Mouse (Mus musculus) left cerebral cortex, postnatal 36 days (tissue): Measurements from ENCODE around the gene Trp53rkb. TPM values are rescaled to one million over a fixed set of nuclear protein-coding genes. Genes with fewer than 3 reads are reported as not detected.
A peak's percentile ranks its signal among the peaks of the same experiment; 100 is the strongest.
"Not testable (repeated sequence)": the region's sequence is repeated elsewhere in the genome, so short reads cannot be mapped to it uniquely, and the experiment has no call there.

Experiments used
- DNase-seq, 2 experiments: peaks; one replicate each; pipeline ENCODE4 v3.0.0; 2021 to 2022; ENCODE audit warnings: low spot score in 2 of 2, mixed read lengths in 1 of 2
- intact Hi-C: fragments of 180-260 bp; cut with DNase I; formaldehyde crosslinking; loops from one replicate; pipeline ENCODE4 v1.15.1; 2025
- total RNA-seq, 2 experiments: library from RNA; stranded (reverse); gene quantifications; 2 replicates each; pipeline ENCODE4 v1.2.3; 2021

The Trp53rkb gene
- total RNA-seq = 1 to 10 TPM; 5.7 to 6.5 TPM

DNA sequence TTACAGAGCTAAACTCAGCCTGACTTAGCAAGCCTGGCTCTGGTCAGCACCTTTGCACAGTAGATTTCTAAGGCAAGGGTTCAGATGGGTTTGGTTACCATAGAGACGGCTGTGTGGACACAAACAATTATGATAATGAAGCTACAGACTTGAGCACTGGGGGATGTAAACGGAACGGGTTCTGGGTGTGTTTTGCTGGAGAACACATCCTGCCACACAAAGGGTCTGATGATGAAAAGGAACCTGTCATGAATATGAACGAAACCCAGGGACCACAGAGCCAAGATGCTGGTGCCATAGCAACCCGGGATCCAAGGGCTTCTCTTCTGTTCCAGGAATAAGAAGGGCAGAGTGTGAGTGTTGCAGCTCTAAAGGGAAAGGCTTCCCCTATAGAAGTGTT lies at the start of gene Trp53rkb:
Gene Trp53rkb, plus strand, starts transcription at position 177 of the 400 bp plus-strand sequence.
- intact Hi-C loops = loop anchor here (2.0 kb wide), 1 partner anchor 1300 kb away; the partner anchor contains the start of gene Trp53rka
- peak in 1 of 2 experiments; percentile 35 for DNase-seq

GRCm38 (mm10) chr2:166743504-166743903 lies 48.8 kb upstream of the Trp53rkb start:
- intact Hi-C loops = no loop called here
- DNase-seq = no peak

DNA sequence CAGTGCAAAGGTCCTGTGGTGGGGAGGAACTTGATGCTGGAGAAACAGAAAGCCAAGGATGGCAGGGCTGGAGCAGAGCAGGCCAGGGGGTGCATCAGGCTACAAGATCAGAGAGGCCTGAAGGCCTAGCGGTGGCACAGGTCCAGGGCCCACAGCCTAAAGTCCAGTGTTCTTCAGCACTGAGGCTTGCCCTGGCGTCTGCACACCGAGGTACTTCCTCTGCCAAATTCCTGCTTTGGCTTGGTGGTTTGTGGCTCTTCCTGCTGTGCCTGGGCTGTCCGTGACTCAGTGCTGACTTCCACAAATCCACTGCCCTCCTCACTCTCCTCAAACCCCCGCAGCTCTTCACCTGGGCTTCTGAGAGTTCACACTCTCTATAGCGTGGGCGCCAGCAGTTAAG lies 47.9 kb upstream of the Trp53rkb start:
- DNase-seq = no peak
- intact Hi-C loops = no loop called here

DNA sequence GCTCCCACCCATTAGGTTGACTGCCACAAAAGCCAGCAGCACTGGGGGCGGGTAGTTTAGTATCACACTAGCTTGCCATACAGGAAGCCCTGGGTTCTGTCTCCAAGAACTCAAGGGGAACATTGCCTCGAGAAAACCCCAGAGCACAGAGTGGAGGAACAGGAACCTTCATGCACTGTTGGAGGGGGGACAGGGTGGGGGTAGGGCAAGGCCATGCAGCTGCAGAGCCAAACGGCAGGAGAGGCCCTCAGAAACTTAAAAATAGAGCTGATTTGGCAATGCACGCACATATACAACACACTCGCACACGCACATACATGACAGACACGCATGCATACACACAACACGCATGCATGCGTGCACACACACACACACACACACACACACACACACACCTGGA lies 46.5 kb upstream of the Trp53rkb start:
- intact Hi-C loops = no loop called here
- DNase-seq = no peak

- DNase-seq, intact Hi-C loops: not testable (repeated sequence)
These were observed 45.9 kb upstream of the Trp53rkb start for GRCm38 (mm10) chr2:166746261-166746913.

DNA sequence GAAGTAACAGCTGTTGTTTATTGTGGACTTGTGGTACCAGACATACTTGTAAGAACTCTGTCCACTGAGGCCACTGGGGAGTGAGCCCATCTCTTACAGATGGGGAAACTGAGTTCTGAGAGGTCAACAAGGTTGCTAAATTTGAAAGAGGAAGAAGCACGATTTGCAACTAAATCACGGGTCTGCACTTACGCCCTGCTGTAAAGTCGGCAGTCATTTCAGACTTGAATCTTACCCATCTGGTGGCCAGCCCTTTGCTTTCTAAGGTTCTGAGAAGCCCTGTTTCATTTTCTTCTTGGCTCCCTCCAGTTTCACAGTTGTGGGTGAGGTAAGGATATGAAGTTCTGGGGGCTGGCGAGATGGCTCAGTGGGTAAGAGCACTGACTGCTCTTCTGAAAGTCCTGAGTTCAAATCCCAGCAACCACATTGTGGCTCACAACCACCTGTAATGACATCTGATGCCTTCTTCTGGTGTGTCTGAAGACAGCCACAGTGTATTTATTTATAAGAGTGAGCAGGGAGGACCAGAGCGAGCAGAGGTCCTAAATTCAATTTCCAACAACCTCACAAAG lies 41.6 kb upstream of the Trp53rkb start:
- intact Hi-C loops = no loop called here
- no peak for DNase-seq

DNA sequence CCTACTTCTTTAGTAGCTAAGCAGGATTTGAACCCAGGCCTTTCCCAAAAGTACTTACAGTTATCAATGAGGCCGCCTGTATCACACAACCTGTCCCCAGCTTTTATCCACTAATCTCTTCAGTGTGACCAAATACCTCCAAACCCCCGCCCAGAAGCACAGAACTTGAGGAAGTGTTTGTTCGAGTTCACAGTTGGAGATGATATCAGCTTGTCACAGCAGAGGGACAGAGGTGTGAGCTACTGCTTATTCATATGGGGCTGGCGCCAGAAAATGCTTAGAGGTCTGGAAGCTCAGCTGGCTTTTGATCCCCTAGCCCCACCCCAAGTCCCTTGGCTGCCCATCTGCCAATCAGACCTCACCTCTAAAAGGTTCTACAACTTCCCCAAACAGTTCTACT lies 38.1 kb upstream of the Trp53rkb start:
- intact Hi-C loops = no loop called here
- DNase-seq = no peak

DNA sequence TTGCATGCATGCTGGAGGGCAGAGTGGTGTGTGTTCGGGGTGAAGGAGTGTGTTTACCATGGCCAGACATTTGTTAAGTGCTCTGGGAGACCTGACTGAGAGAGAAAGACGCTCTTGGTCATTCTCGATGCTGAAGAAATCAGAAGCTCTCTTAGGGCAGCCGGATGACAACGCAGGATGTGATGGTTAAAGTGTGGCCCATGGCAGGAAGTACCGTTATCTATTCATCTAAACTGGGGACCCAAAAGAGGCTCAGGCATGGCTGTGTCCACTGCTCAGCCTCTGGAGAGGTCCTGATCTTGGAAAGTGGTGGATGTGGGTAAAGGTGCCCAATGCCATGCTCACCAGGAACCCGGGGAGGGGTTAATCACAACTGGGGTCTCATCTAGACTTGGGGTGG lies 37.6 kb upstream of the Trp53rkb start:
- DNase-seq = no peak
- intact Hi-C loops = no loop called here

DNA sequence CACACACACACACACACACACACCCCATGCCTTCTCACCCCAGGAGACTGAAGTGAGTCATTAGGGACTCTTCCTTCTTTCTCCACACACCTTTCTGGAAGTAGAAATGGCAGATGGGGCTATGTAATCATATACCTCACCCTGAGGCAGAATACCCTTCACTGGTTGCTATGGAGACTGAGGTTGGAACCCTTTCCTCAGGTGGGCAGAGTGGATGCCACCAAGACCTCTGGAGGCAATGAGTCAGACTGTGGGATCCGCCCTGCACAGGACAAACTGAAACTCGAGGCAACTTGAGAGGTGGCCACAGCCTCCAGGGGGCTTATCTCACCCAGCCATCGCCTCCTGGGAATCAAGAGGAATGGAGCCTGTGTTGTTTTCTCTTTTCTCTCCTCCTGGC lies 34.4 kb upstream of the Trp53rkb start:
- no peak for DNase-seq
- intact Hi-C loops = no loop called here

DNA sequence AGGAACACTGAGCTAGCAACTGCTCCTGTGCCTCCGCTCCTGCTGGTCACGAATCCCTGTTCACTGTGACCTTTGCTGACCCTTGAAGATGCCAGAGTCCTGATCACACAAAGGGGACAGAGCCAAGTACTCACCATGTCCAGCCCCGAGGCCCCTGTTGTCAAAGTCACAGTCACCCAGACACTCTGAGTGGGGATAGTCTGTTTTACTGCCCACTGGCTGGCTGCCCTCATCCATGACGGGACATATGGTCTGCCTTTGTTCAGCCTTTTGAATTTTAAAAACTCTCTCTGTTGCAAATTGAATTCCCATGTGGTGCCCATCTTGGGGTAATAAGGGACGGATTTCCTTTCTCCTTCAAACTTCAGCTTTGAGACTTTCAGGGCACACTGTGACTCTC lies 28.3 kb upstream of the Trp53rkb start:
- DNase-seq = peak in 1 of 2 experiments; percentile 24

DNA sequence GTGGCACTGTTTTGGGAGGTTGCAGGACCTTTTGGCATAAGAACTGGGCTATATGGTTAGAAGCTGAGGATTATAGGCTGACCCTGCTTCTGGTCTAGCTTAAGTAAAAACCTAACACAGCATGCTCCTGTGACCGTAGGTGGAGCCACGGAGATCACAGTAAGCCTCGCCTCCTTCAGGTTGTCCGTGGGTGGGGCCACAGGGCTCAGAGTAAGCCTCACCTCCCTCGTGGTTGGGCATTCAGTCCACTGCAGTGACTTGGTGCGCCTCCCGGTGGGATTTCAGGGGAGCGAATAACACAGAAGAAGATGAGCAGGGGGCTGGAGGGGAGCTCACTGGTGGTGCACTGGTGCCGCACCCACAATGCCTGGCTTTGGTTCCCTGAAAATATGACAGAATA lies 24.7 kb upstream of the Trp53rkb start:
- DNase-seq = no peak
- intact Hi-C loops = no loop called here

More for the DNA sequence above, 28.3 kb upstream of the Trp53rkb start:
- intact Hi-C loops = no loop called here

- intact Hi-C loops = no loop called here
- no peak for DNase-seq
These were observed 20.9 kb upstream of the Trp53rkb start for GRCm38 (mm10) chr2:166771396-166771795.

- DNase-seq = no peak
- intact Hi-C loops = no loop called here
These were observed 18.7 kb upstream of the Trp53rkb start for GRCm38 (mm10) chr2:166773587-166773986.

- DNase-seq = no peak
- intact Hi-C loops = no loop called here
These were observed 18.1 kb upstream of the Trp53rkb start for GRCm38 (mm10) chr2:166774275-166774674.

- intact Hi-C loops = no loop called here
- no peak for DNase-seq
These were observed 16.9 kb upstream of the Trp53rkb start for GRCm38 (mm10) chr2:166775357-166775893.

DNA sequence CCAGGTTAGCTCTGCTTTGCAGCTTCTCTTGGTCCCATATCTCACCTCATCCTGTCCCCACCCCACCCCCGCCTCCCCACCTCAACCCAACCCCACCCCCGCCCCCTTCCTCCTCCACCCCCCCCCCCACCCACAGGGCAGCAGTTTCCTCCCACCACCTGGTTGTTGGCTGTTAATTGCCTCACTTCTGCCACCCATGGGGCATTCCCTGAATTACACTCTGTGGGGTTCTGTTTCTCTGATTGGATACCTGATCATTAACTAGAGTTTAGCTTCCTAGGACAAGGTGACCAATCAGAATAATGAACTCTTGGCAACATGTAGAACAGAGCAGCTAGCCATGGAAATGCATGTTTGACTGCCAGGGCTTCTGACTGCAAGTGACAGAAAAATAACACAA lies 16.1 kb upstream of the Trp53rkb start:
- DNase-seq = no peak
- intact Hi-C loops = no loop called here

DNA sequence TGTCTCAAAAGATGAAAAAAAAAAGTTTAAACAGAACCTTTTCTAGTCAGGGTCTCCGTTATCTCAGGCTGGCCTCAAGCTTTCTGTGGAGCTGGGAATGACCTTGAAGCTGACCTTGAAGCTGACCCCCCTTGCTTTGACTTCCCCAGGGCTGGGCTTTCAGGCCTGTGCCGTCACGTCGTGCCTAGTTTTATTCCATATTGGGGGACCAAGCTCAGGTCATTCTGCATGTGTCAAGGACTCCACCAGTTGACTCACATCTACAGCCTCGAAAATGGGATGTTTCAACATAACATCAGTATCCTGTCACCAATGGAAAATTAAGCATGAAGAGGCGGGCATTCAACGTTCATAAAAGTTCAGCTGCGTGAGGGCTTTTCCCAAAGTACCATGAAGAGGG lies 12.4 kb upstream of the Trp53rkb start:
- no peak for DNase-seq
- intact Hi-C loops = loop anchor here (5.0 to 10.0 kb wide), 2 partner anchors 68 to 695 kb away; partner anchors contain the start of gene Prex1

DNA sequence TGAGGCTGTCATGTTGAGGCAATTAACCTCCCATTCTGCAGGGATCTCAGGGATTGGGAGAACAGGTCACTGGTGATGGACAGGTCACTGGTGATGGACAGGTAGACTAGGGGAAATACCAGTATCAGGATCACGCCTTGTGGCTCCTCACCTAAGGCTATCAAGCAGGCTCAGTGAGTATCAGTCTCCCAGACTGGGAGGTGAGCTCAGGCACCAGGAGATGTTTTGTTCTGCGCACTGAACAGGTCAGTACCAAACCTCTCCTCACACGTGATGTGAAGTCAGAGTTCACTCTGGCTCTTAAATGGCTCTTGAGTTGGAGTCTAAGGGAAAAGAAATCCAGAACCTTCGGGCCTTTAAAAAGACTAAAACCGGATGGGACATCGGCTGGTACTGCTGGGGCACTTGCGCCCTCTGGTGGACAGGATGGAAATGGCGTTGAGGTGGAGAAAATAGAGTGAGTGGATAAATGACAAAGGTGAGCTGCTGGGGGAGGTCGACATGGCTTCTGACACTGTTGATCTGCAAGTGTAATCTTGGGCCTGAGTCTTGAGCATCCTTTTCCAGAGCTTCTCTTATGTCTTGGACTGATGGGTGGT lies 11.3 kb upstream of the Trp53rkb start:
- peak; percentile 72 to 76 for DNase-seq
- intact Hi-C loops = loop anchor here (1.0 to 10.0 kb wide), 3 partner anchors 69 to 696 kb away; partner anchors contain the start of gene Prex1

GRCm38 (mm10) chr2:166784376-166784775 lies 8.0 kb upstream of the Trp53rkb start:
- intact Hi-C loops = loop anchor here (5.0 to 10.0 kb wide), 2 partner anchors 72 to 700 kb away; partner anchors contain the start of gene Prex1
- DNase-seq = no peak

GRCm38 (mm10) chr2:166786353-166787004 lies 5.9 kb upstream of the Trp53rkb start:
- intact Hi-C loops = loop anchor here (10.0 kb wide), 1 partner anchor 702 kb away; no protein-coding TSS in a partner anchor
- peak; percentile 92 to 93 for DNase-seq
